Mouse (Mus musculus): Measurements from ENCODE around the gene Gpi1.
"Not testable (repeated sequence)": the region's sequence is repeated elsewhere in the genome, so short reads cannot be mapped to it uniquely, and the experiment has no call there.

Gpi1 gene

DNA sequence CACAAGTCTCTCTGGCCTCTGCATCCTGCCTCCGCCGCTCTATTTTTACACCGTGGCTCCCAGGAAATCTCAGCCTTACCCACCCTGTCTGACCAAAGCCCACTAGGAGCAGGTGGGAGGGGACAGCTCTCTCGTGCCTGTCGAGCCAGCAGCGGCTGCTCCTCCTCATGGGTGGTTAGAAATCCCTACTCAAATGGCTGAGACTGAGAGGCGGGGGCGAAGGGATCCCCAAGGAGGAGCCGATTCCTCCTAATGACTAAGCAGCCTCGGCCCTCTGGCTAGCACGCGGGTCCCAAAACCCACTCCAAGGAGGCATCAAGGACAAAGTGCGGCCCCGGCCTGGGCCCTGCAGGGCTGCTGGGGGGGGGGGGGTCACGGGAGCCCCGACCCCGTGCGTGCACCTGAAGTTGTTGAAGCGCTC, 435 bp downstream of the Gpi1 start:
- DNase-seq (ENCODE audit: low read depth, low spot score) = no peak

DNA sequence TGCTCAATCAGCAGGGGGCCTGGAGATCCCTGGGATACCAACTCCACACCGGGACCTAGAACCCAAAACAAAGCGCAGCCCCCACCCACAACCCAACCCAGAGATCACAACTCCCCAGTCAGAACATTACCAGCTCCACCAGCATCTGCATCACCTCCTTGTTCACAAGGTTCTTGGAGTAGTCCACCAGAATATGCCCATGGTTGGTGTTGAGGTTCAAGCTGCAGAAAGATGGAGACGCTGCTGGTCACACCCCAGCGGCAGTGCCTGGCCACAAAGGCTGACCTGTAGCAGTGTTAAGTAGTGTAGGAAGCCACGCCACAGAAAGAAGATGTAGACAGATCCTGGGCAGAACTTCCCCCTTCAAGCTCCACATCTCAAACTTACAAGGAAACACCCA, 983 bp downstream of the Gpi1 start:
- no peak for DNase-seq (ENCODE audit: low read depth, low spot score)

GRCm38 (mm10) chr7:34228641-34229040, 1.5 kb downstream of the Gpi1 start:
- peak; percentile 17 for DNase-seq (ENCODE audit: low read depth, low spot score)

DNA sequence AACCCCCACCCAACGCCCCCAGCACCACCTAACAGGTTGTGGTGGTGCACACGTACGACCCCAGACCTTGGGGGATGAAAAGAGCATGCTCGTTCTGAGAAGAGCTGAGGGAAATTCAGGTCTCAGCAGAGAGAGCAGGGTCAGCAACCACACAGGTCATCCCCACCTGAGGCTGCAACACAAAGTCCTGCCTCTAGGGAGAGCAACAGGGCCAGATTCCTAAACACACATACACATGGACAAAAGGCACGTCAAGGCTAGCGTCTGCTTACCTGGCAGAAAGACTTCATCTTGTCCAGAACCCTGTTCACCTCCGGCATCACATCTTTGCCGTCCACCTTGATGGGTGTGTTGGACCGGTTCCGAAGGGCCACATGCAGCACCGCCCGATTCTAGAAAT, 3.3 kb downstream of the Gpi1 start:
- no peak for DNase-seq (ENCODE audit: low read depth, low spot score)

DNA sequence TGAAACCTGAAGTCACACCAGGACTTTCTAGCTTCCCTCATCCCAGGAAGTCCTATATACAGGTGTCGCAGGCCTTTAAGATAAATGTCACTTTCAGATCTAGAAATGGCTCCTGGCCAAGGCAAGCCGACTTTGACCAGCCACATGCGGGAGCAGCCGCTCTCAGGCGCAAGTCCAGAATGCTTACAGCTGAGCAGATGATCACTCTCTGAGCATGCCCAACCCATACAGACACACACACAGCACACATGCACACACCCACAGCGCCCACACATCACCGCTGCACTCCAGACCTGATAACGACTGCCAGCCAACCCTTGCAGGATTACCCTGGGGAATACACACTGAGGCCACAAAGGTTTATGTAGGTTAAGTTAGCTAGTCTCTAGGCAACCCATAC, 4.0 kb downstream of the Gpi1 start:
- no peak for DNase-seq (ENCODE audit: low read depth, low spot score)

DNA sequence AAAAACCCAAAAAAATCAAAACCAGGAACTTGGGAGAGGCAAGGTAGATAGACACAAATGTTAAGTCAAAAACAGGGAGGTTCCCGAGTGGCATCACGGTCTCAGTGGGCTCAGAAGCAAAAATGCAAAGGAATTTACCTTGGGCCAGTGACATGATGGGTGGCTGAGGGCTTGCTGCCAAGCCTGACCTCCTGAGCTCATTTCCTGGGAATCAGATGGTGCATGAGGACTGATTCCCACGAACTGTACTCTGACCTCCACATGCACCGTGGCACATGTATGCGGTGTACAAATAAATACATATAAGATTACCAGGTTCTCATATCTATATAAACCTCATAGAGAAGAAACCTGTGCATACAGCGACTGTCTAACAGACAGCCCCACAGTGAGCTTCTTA, 5.8 kb downstream of the Gpi1 start:
- no peak for DNase-seq (ENCODE audit: low read depth, low spot score)

DNA sequence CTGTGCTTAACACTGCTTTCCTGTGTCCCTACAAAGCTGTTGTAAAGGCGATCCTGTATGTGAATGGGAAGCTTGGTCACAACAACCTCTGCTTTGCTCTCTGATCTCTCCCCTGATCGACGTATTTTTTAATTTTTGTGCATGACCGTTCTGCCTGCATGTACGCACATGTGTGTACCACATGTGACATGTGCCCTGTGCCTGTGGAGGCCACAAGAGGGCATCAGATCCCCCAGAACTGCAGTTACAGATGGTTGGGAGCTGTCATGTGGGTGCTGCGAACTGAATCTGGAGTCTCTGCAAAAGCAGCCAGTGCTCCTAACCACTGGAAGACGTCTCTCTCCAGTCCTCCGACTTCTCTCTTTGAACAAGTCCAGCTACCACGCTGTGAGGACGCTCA, 7.8 kb downstream of the Gpi1 start:
- DNase-seq (ENCODE audit: low read depth, low spot score) = no peak

GRCm38 (mm10) chr7:34221594-34222250, 8.4 kb downstream of the Gpi1 start:
- DNase-seq (ENCODE audit: low read depth, low spot score) = no peak

DNA sequence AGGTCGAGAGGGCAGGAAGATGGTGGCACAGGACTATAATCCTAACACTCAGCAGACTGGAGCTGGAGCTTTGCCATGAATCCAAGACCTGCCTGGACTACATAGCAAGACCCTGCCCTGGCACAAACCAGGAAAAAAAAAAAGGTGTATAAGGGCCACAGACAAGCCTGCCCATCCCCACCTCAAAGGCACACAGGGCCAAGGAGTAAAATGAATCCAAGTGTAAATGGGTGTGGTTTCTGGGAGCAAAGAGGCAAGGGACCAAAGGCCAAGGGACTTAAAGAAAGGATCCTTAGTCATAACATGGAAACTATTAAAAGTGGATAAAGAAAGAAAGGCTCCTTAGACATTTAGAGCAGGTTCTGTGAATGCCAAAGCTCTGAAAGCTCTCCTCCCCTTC, 11.6 kb downstream of the Gpi1 start:
- DNase-seq (ENCODE audit: low read depth, low spot score) = no peak

- DNase-seq (ENCODE audit: low read depth, low spot score) = no peak
Observed at GRCm38 (mm10) chr7:34216474-34216873, 13.7 kb downstream of the Gpi1 start.

DNA sequence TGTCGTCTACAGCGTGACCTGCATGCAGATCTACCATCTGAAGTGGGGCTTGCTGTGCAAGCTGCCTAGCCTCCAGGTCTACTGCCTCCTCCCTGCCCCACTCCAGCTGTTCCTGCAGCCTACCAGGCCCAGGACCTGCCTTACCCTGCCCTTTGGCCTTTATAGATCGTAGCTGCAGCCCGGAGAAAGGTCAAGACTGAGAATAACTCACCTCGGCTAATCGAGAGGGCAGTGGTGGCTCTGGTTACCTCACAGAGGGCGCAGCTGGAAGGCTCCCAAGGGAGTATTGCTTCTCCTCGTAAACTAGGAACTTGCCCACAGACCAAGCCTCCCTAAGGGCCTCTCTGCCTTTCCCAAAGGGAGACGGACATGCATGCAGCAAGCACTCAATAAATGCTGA, 14.7 kb downstream of the Gpi1 start:
- DNase-seq (ENCODE audit: low read depth, low spot score) = no peak

GRCm38 (mm10) chr7:34214644-34215043, 15.5 kb downstream of the Gpi1 start:
- no peak for DNase-seq (ENCODE audit: low read depth, low spot score)

GRCm38 (mm10) chr7:34213281-34213680, 16.9 kb downstream of the Gpi1 start:
- DNase-seq (ENCODE audit: low read depth, low spot score) = no peak

DNA sequence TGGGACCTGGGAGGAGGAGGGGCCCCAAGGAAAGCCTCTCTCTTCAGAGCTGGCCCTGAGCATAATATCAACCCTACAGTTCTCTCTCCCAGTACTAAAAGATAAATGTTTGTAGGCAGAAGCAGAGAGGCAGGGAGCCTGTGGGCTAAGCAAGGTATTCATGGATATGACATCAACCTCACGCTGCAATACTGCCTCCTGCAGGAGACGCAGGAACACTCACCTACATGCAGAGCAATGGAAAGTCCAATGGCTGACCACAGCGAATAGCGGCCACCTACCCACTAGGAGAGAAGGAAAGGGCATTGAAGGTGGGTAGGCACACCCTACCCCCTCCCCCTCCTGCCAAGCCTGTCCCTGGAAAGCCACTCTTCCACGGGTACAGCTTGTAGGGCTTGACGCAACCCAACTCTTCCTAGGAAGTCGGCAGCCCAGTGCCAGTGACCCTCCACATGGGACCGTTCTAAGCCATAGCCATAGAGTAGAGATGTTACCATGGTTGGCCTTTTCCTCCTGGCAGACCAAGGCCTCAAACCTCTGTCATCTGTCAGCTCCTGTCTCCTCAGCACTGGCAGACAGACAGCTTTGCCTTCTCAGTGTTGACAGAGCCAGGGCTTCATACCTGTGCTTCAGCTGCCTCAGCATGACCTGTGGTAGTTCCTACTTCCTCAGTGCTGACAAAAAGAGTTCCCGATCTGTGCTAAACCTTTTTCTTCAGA, 21.9 kb downstream of the Gpi1 start:
- DNase-seq (ENCODE audit: low read depth, low spot score) = no peak

DNA sequence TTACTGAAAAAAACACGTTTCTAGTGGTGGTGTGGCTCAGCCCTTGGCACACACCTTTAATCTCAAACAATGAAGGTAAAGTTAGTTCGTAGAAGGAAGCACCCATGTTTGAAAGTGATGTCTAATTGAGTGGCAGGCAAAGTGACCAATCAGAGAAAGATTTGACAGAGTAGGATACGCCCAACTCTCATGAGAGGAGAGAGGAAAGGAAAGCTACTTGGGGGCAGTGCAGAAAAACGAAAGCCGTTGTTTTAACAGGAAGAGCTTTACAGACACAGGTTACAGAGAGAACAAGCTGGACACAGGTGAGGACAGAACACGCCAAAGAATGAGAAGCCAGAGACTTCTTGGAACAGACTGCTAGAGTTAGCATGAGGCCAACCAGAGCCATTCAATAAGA, 23.8 kb downstream of the Gpi1 start:
- no peak for DNase-seq (ENCODE audit: low read depth, low spot score)

GRCm38 (mm10) chr7:34202147-34202546, 28.0 kb downstream of the Gpi1 start:
- DNase-seq (ENCODE audit: low read depth, low spot score) = not testable (repeated sequence)

- DNase-seq (ENCODE audit: low read depth, low spot score) = no peak
Observed at GRCm38 (mm10) chr7:34200829-34201228, 29.3 kb downstream of the Gpi1 start.

GRCm38 (mm10) chr7:34198346-34198745, 31.8 kb downstream of the Gpi1 start:
- DNase-seq (ENCODE audit: low read depth, low spot score) = peak; percentile 83

- DNase-seq (ENCODE audit: low read depth, low spot score) = peak; percentile 95
Observed at GRCm38 (mm10) chr7:34196132-34197128, 33.7 kb downstream of the Gpi1 start, which contains the start of gene Pdcd2l. Pdcd2l (minus strand) TSS chr7:34196661.

GRCm38 (mm10) chr7:34195632-34196031, 34.5 kb downstream of the Gpi1 start:
- peak; percentile 32 for DNase-seq (ENCODE audit: low read depth, low spot score)

GRCm38 (mm10) chr7:34192825-34193224, 37.3 kb downstream of the Gpi1 start:
- DNase-seq (ENCODE audit: low read depth, low spot score) = no peak

- DNase-seq (ENCODE audit: low read depth, low spot score) = no peak
Observed at GRCm38 (mm10) chr7:34189376-34189989, 40.7 kb downstream of the Gpi1 start.

Data from CD4-positive, CD25-positive, alpha-beta regulatory T cell, adult 2 months (primary cell).